Mouse (Mus musculus): Measurements from ENCODE around the gene 9230102O04Rik. TPM values are rescaled to one million over a fixed set of nuclear protein-coding genes. Genes with fewer than 3 reads are reported as not detected.
A peak's percentile ranks its signal among the peaks of the same experiment; 100 is the strongest.

The 9230102O04Rik gene
- polyA plus RNA-seq, 1 experiment from 2014 or later: not detected

- H3K27ac ChIP-seq (replicated peaks; ENCODE audit: low read depth, low read length): no peak overlapping the region; the same call in 1 of the 2 replicates
- under 1% methylated on average over 39 of the region's 39 CpGs for WGBS
- ATAC-seq (ENCODE audit: low read depth) (no peak), DNase-seq (ENCODE audit: low spot score) (peak; percentile 79)
- peaks cover 20% of the 10 kb centered on the region; the same call in 1 of the 2 replicates for H3K4me1 ChIP-seq (ENCODE audit: control insufficient read depth, insufficient read depth, low read length)
- peak overlapping the region; percentile 77 for H3K4me2 ChIP-seq (ENCODE audit: low read depth, low read length)
- H3K9ac ChIP-seq (ENCODE audit: low read depth, low read length): peak overlapping the region; percentile 55
- H3K9me3 ChIP-seq (ENCODE audit: control insufficient read depth, low read length): no peaks in the 10 kb centered on the region
- H3K27me3 ChIP-seq (replicated peaks; ENCODE audit: control insufficient read depth, insufficient read depth, low read length): peaks cover 88% of the 10 kb centered on the region
- no peaks in the 10 kb centered on the region for H3K36me3 ChIP-seq (ENCODE audit: control insufficient read depth, insufficient read depth, low read length)
- peak overlapping the region; percentile 39 for H3K4me3 ChIP-seq (ENCODE audit: low read depth, low read length)
Observed at GRCm38 (mm10) chr2:9882371-9882925, 6.9 kb downstream of the 9230102O04Rik start.

DNA sequence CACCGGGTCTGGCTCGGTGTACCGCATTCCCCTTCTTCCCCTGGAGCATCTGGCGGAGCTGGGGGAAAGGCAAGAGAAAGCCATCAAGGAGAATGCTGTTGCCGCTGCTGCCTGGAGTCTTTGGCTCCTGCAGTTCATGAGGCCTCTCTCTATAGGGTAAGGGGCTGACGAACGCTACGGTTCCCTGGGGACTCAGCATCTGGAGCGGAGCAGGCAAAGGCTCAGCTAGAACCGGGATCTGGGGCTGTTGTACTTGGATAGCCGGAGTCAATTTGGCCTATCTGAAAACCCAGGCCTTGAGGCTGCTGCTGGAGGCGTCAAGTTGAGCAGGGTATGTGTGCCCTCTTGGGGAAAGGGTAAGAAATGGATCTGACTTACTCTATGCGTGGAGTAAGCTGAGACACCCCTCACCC lies 7.7 kb downstream of the 9230102O04Rik start:
- DNase-seq (ENCODE audit: low spot score) (no peak), ATAC-seq (ENCODE audit: low read depth) (no peak)
- peaks cover 88% of the 10 kb centered on the region for H3K27me3 ChIP-seq (replicated peaks; ENCODE audit: control insufficient read depth, insufficient read depth, low read length)
- peaks cover 27% of the 10 kb centered on the region; the same call in 1 of the 2 replicates for H3K4me1 ChIP-seq (ENCODE audit: control insufficient read depth, insufficient read depth, low read length)
- peak overlapping the region; percentile 39 for H3K4me3 ChIP-seq (ENCODE audit: low read depth, low read length)
- peak overlapping the region; percentile 56 for H3K9ac ChIP-seq (ENCODE audit: low read depth, low read length)
- no peaks in the 10 kb centered on the region for H3K36me3 ChIP-seq (ENCODE audit: control insufficient read depth, insufficient read depth, low read length)
- no peaks in the 10 kb centered on the region for H3K9me3 ChIP-seq (ENCODE audit: control insufficient read depth, low read length)
- H3K27ac ChIP-seq (replicated peaks; ENCODE audit: low read depth, low read length): peak overlapping the region; percentile 61
- WGBS: 0% methylated on average over 12 of the region's 13 CpGs
- peak overlapping the region; percentile 77 for H3K4me2 ChIP-seq (ENCODE audit: low read depth, low read length)

DNA sequence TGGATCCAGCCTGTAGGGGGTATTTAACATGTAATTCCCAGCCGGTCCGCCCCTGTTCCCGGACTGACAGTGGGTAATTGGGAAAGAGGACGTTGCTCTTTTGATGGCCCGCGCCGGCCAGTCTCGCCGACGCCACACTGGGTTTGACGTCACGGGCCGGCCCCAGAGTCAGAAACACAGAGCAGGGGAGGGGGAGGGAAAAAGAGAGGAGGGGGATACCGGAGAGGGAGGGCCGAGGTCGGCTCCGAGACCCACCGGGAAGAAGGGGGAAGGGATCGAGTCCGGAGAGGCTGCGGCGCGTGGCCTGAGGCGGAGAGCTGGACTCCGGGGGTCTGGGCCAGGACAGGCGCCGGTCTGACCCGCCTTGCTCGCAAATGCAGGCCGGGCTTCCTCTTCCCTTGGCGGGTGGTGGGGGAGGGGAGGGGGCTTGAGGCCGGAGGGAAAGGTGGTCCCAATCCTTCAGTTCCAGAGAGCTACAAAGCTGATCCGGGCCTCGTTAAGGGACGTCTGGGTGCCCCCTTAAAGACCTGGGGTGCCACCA lies 8.2 kb downstream of the 9230102O04Rik start, which contains the start of gene 4930412O13Rik:
TSS of gene 4930412O13Rik (plus strand) at position 202 of the 541 bp plus-strand sequence.
- peak within 1 kb of the TSS; percentile 77 for H3K4me2 ChIP-seq (ENCODE audit: low read depth, low read length)
- peaks cover 88% of the 10 kb centered on the region for H3K27me3 ChIP-seq (replicated peaks; ENCODE audit: control insufficient read depth, insufficient read depth, low read length)
- WGBS: under 1% methylated on average over 23 of the region's 35 CpGs
- DNase-seq (ENCODE audit: low spot score) (no peak), ATAC-seq (ENCODE audit: low read depth) (no peak)
- peak within 1 kb of the TSS; percentile 61 for H3K27ac ChIP-seq (replicated peaks; ENCODE audit: low read depth, low read length)
- H3K4me3 ChIP-seq (ENCODE audit: low read depth, low read length): peak within 1 kb of the TSS; percentile 48
- H3K36me3 ChIP-seq (ENCODE audit: control insufficient read depth, insufficient read depth, low read length): no peaks in the 10 kb centered on the region
- no peaks in the 10 kb centered on the region for H3K9me3 ChIP-seq (ENCODE audit: control insufficient read depth, low read length)
- H3K9ac ChIP-seq (ENCODE audit: low read depth, low read length): peak within 1 kb of the TSS; percentile 56
- peaks cover 27% of the 10 kb centered on the region; the same call in 1 of the 2 replicates for H3K4me1 ChIP-seq (ENCODE audit: control insufficient read depth, insufficient read depth, low read length)

DNA sequence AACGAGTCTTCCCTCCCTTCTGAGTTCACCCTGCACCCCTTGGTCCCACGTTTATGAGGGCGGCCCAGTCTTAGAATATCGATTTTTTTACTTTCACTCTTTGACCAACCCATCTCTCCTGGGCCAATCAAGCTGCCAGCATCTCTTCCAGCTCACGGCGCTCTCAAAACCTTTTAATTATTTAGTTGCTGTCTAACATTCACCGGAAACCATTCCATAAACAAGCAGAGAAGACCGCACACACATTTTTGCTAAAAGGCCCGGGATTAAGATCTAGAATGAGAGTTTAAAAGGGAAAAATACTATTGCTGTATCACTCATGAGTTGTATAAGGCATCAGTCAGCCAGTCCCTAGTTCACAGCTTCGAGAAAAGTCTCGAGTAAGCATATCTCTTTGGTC lies 9.1 kb downstream of the 9230102O04Rik start:
- Histone ChIP-seq H3K27me3 (replicated peaks; ENCODE audit: control insufficient read depth, insufficient read depth, low read length) (peaks cover 88% of the 10 kb centered on the region), H3K4me1 (ENCODE audit: control insufficient read depth, insufficient read depth, low read length) (peaks cover 27% of the 10 kb centered on the region; the same call in 1 of the 2 replicates), H3K27ac (replicated peaks; ENCODE audit: low read depth, low read length) (no peak overlapping the region), H3K4me3 (ENCODE audit: low read depth, low read length) (peak overlapping the region; percentile 48), H3K4me2 (ENCODE audit: low read depth, low read length) (peak overlapping the region; percentile 77), H3K9me3 (ENCODE audit: control insufficient read depth, low read length) (no peaks in the 10 kb centered on the region), H3K9ac (ENCODE audit: low read depth, low read length) (no peak overlapping the region), H3K36me3 (ENCODE audit: control insufficient read depth, insufficient read depth, low read length) (no peaks in the 10 kb centered on the region)
- DNase-seq (ENCODE audit: low spot score) (no peak), ATAC-seq (ENCODE audit: low read depth) (no peak)
- 8% methylated on average over 11 of the region's 11 CpGs for WGBS

- peak overlapping the region; percentile 48 for H3K4me3 ChIP-seq (ENCODE audit: low read depth, low read length)
- H3K9ac ChIP-seq (ENCODE audit: low read depth, low read length): peak overlapping the region; percentile 55
- H3K36me3 ChIP-seq (ENCODE audit: control insufficient read depth, insufficient read depth, low read length): no peaks in the 10 kb centered on the region
- peak overlapping the region; percentile 77 for H3K4me2 ChIP-seq (ENCODE audit: low read depth, low read length)
- DNase-seq (ENCODE audit: low spot score): peak; percentile 97
- ATAC-seq (ENCODE audit: low read depth): peak; percentile 95
- no peaks in the 10 kb centered on the region for H3K9me3 ChIP-seq (ENCODE audit: control insufficient read depth, low read length)
- peaks cover 88% of the 10 kb centered on the region for H3K27me3 ChIP-seq (replicated peaks; ENCODE audit: control insufficient read depth, insufficient read depth, low read length)
- H3K27ac ChIP-seq (replicated peaks; ENCODE audit: low read depth, low read length): peak overlapping the region; percentile 65; the same call in 1 of the 2 replicates
- peaks cover 27% of the 10 kb centered on the region; the same call in 1 of the 2 replicates for H3K4me1 ChIP-seq (ENCODE audit: control insufficient read depth, insufficient read depth, low read length)
- 0% methylated on average over 21 of the region's 21 CpGs for WGBS
Observed at GRCm38 (mm10) chr2:9879493-9879892, 9.8 kb downstream of the 9230102O04Rik start.

DNA sequence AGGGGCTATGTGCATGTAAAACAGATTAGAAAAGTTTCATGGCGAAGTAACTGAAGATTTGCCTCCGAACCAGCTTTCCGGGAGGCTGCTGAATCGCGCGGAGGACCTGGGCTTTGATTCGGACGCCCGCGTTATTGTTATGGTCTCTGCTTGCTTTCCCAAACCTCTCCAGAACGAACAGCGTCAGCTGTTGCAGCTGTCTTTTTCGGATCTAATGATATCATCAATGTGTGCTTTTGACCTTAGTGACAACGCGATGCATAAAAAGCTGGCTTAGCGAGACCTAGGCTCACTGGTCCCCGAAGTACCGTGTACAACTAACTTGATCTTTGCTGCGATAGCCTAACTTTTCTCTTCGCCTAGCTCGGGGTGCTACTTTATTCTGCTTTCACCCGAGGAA lies 10.2 kb downstream of the 9230102O04Rik start:
- H3K4me2 ChIP-seq (ENCODE audit: low read depth, low read length): peak overlapping the region; percentile 77
- peaks cover 27% of the 10 kb centered on the region; the same call in 1 of the 2 replicates for H3K4me1 ChIP-seq (ENCODE audit: control insufficient read depth, insufficient read depth, low read length)
- H3K36me3 ChIP-seq (ENCODE audit: control insufficient read depth, insufficient read depth, low read length): no peaks in the 10 kb centered on the region
- peaks cover 88% of the 10 kb centered on the region for H3K27me3 ChIP-seq (replicated peaks; ENCODE audit: control insufficient read depth, insufficient read depth, low read length)
- peak overlapping the region; percentile 48 for H3K4me3 ChIP-seq (ENCODE audit: low read depth, low read length)
- 0% methylated on average over 22 of the region's 22 CpGs for WGBS
- DNase-seq (ENCODE audit: low spot score) (no peak), ATAC-seq (ENCODE audit: low read depth) (peak; percentile 8; the same call in 1 of the 2 replicates)
- no peaks in the 10 kb centered on the region for H3K9me3 ChIP-seq (ENCODE audit: control insufficient read depth, low read length)
- peak overlapping the region; percentile 55 for H3K9ac ChIP-seq (ENCODE audit: low read depth, low read length)
- H3K27ac ChIP-seq (replicated peaks; ENCODE audit: low read depth, low read length): peak overlapping the region; percentile 65

DNA sequence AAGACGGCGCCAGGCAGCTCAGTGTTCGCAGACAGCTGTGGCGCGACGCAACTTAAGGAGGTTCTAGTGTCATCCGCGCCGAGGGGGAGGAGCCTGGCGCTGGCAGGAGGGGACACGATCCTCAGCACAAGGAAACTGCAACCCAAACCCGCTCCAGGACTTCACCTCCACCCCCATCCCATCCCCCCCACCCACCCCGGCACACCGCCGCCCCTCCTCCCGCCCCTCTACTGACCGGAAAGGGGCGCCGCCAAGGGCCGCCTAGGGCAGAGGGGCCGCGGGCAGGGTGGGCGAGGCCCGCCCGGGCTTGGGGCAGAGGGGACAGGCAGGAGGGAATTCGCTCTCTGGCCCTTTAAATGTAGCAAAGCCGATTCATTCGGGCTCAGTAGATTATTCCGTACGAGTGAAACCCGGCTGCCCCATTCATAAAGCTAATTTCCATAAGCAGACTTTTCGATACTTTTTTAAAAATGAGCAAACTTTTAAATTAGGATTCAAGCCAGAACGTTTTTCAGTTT lies 10.7 kb downstream of the 9230102O04Rik start:
- H3K27me3 ChIP-seq (replicated peaks; ENCODE audit: control insufficient read depth, insufficient read depth, low read length): peaks cover 88% of the 10 kb centered on the region
- WGBS: under 1% methylated on average over 28 of the region's 33 CpGs
- ATAC-seq (ENCODE audit: low read depth) (peak; percentile 27), DNase-seq (ENCODE audit: low spot score) (peak; percentile 88)
- H3K27ac ChIP-seq (replicated peaks; ENCODE audit: low read depth, low read length): peak overlapping the region; percentile 65
- no peaks in the 10 kb centered on the region for H3K9me3 ChIP-seq (ENCODE audit: control insufficient read depth, low read length)
- peaks cover 27% of the 10 kb centered on the region; the same call in 1 of the 2 replicates for H3K4me1 ChIP-seq (ENCODE audit: control insufficient read depth, insufficient read depth, low read length)
- peak overlapping the region; percentile 48 for H3K4me3 ChIP-seq (ENCODE audit: low read depth, low read length)
- H3K36me3 ChIP-seq (ENCODE audit: control insufficient read depth, insufficient read depth, low read length): no peaks in the 10 kb centered on the region
- peak overlapping the region; percentile 77 for H3K4me2 ChIP-seq (ENCODE audit: low read depth, low read length)
- peak overlapping the region; percentile 55 for H3K9ac ChIP-seq (ENCODE audit: low read depth, low read length)

GRCm38 (mm10) chr2:9877966-9878563 lies 11.3 kb downstream of the 9230102O04Rik start:
- WGBS: 0% methylated on average over 18 of the region's 19 CpGs
- Histone ChIP-seq H3K9ac (ENCODE audit: low read depth, low read length) (peak overlapping the region; percentile 67), H3K4me1 (ENCODE audit: control insufficient read depth, insufficient read depth, low read length) (peaks cover 26% of the 10 kb centered on the region; the same call in 1 of the 2 replicates), H3K4me3 (ENCODE audit: low read depth, low read length) (peak overlapping the region; percentile 48), H3K27ac (replicated peaks; ENCODE audit: low read depth, low read length) (peak overlapping the region; percentile 65), H3K4me2 (ENCODE audit: low read depth, low read length) (peak overlapping the region; percentile 77), H3K36me3 (ENCODE audit: control insufficient read depth, insufficient read depth, low read length) (no peaks in the 10 kb centered on the region), H3K27me3 (replicated peaks; ENCODE audit: control insufficient read depth, insufficient read depth, low read length) (peaks cover 89% of the 10 kb centered on the region), H3K9me3 (ENCODE audit: control insufficient read depth, low read length) (no peaks in the 10 kb centered on the region)
- ATAC-seq (ENCODE audit: low read depth) (no peak), DNase-seq (ENCODE audit: low spot score) (no peak)
